Mouse (Mus musculus) heart, postnatal 0 days (tissue): ENCODE data around the gene Stac2.

Experiments used
- CTCF ChIP-seq: IDR thresholded peaks from 2 replicates; pipeline ENCODE4 v1.5.1; 2016; ENCODE audit warnings: antibody characterized with exemption, control low read depth, low read depth
- EP300 ChIP-seq: IDR thresholded peaks from 2 replicates; pipeline ENCODE4 v1.6.1; 2016; ENCODE audit warnings: antibody characterized with exemption, low read depth

DNA sequence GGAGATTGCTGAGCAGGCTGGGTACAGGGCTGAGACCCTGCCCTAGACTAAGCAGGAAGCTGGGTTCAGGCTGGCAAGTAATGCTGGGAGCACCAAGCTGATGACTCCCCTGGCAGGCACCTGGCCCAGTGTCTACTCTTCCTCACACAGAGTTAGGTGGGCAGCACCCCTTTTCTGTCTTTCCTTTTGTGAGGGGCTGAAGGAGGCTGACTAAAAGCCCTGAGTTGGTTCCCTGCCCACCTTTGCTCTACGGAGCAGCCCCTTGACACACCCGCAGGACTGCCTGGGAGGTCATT, 2.8 kb downstream of the Stac2 start:
- TF ChIP-seq EP300 (no peak), CTCF (no peak)
